Mouse (Mus musculus) ES-E14 (cell line): ENCODE results near the gene Dok7. TPM values are rescaled to one million over a fixed set of nuclear protein-coding genes. Genes with fewer than 3 reads are reported as not detected.

Experiments used
- DNase-seq: peaks from one replicate; pipeline ENCODE4 v3.0.0-alpha.2; 2013; ENCODE audit warnings: low read depth, low spot score
- H3K27ac ChIP-seq: 2 replicates; pipeline ENCODE4 v1.5.1; 2012; ENCODE audit warnings: low read depth, mild to moderate bottlenecking, low read length, moderate library complexity, mixed read lengths; ENCODE audit not compliant: poor library complexity, insufficient read depth, severe bottlenecking
- H3K36me3 ChIP-seq: 2 replicates; pipeline ENCODE4 v1.6.1; 2012; ENCODE audit warnings: mild to moderate bottlenecking, low read length, moderate library complexity, mixed read lengths; ENCODE audit not compliant: control insufficient read depth, poor library complexity, insufficient read depth, severe bottlenecking
- H3K4me1 ChIP-seq, 2 experiments: fragments of 150-350 bp in 1 of 2; sonication (generic) in 1 of 2; 2 replicates each; pipeline ENCODE4 v1.6.1; 2012; ENCODE audit warnings: low read length in 2 of 2, mild to moderate bottlenecking in 1 of 2, mixed read lengths in 1 of 2; ENCODE audit not compliant: control insufficient read depth in 2 of 2, insufficient read depth in 2 of 2, poor library complexity in 1 of 2
- H3K4me3 ChIP-seq, 2 experiments: fragments of 150-350 bp in 1 of 2; sonication (generic) in 1 of 2; 2 replicates each; pipeline ENCODE4 v1.5.1; 2012; ENCODE audit warnings: low read length in 2 of 2, low read depth in 1 of 2, mild to moderate bottlenecking in 1 of 2, mixed read lengths in 1 of 2; ENCODE audit not compliant: insufficient read depth in 1 of 2, poor library complexity in 1 of 2, severe bottlenecking in 1 of 2
- H3K9ac ChIP-seq: 2 replicates; pipeline ENCODE4 v1.6.1; 2012; ENCODE audit warnings: low read depth, mild to moderate bottlenecking, low read length, mixed read lengths; ENCODE audit not compliant: poor library complexity, insufficient read depth, severe bottlenecking
- H3K9me3 ChIP-seq: fragments of 150-350 bp; sonication (generic); 2 replicates; pipeline ENCODE4 v1.6.1; 2012; ENCODE audit warnings: low read depth, mild to moderate bottlenecking, low read length; ENCODE audit not compliant: control insufficient read depth, insufficient read depth
- CHD2 ChIP-seq: IDR thresholded peaks from 2 replicates; pipeline ENCODE4 v1.6.1; 2014; ENCODE audit warnings: mild to moderate bottlenecking, low read depth, low read length, inconsistent platforms
- HCFC1 ChIP-seq: IDR thresholded peaks from 2 replicates; pipeline ENCODE4 v1.6.1; 2012; ENCODE audit warnings: low read length, inconsistent platforms, borderline replicate concordance; ENCODE audit not compliant: insufficient read depth
- MAFK ChIP-seq: IDR thresholded peaks from 2 replicates; pipeline ENCODE4 v1.6.1; 2014; ENCODE audit warnings: mild to moderate bottlenecking, low read depth, low read length, inconsistent platforms; ENCODE audit not compliant: insufficient read depth
- ZC3H11A ChIP-seq: IDR thresholded peaks from 2 replicates; pipeline ENCODE4 v1.6.1; 2012; ENCODE audit warnings: low read depth, mild to moderate bottlenecking, inconsistent platforms, low read length, borderline replicate concordance
- ZNF384 ChIP-seq: IDR thresholded peaks from 2 replicates; pipeline ENCODE4 v1.6.1; 2012; ENCODE audit warnings: low read depth, low read length, inconsistent platforms
- in situ Hi-C, 2 experiments: fragments of 600-800 bp; cut with MboI; formaldehyde crosslinking; loops; one replicate each; pipeline ENCODE4 v1.15.1; 2025; ENCODE audit warnings: low sequenced_read_pairs in 2 of 2, inconsistent platforms in 1 of 2; ENCODE audit not compliant: unreplicated experiment in 2 of 2
- total RNA-seq: library from RNA; depleted of rRNA; stranded (reverse); fragments of 300-350 nt; gene quantifications from 2 replicates; pipeline ENCODE4 v1.2.3, GENCODE M21; 2012

Dok7 gene
- total RNA-seq, 1 experiment: 0.18 TPM

- no peaks in the 10 kb centered on the region for H3K9me3 ChIP-seq
- H3K9ac ChIP-seq: no peak overlapping the region
- no peaks in the 10 kb centered on the region for H3K36me3 ChIP-seq
- no peaks in the 10 kb centered on the region for H3K4me1 ChIP-seq
- DNase-seq: no peak
- H3K4me3 ChIP-seq: no peak overlapping the region
- TF ChIP-seq CHD2 (no peak), HCFC1 (no peak)
- H3K27ac ChIP-seq: no peak overlapping the region
- in situ Hi-C loops: no loop called here
Observed at GRCm38 (mm10) chr5:35129767-35130191, 73.2 kb downstream of the Dok7 start.

GRCm38 (mm10) chr5:35131237-35131636, 74.7 kb downstream of the Dok7 start:
- Histone ChIP-seq H3K9ac (no peak overlapping the region), H3K4me1 (no peaks in the 10 kb centered on the region), H3K4me3 (no peak overlapping the region), H3K9me3 (no peaks in the 10 kb centered on the region), H3K27ac (no peak overlapping the region), H3K36me3 (no peaks in the 10 kb centered on the region)
- in situ Hi-C loops: no loop called here
- no peak for DNase-seq
- TF ChIP-seq CHD2 (no peak), HCFC1 (no peak), ZC3H11A (no peak), MAFK (no peak), ZNF384 (no peak)

- no peak for TF ChIP-seq HCFC1
- no peak for TF ChIP-seq ZC3H11A
- no peak for TF ChIP-seq MAFK
- no peak for TF ChIP-seq CHD2
- TF ChIP-seq ZNF384: no peak
- in situ Hi-C loops: no loop called here
- Histone ChIP-seq H3K4me1 (no peaks in the 10 kb centered on the region), H3K27ac (no peak overlapping the region), H3K9me3 (no peaks in the 10 kb centered on the region), H3K9ac (no peak overlapping the region), H3K36me3 (no peaks in the 10 kb centered on the region), H3K4me3 (no peak overlapping the region)
- DNase-seq: peak; percentile 70
Observed at GRCm38 (mm10) chr5:35131773-35132172, 75.2 kb downstream of the Dok7 start.

- Histone ChIP-seq H3K27ac (no peak overlapping the region), H3K4me3 (no peak overlapping the region), H3K36me3 (no peaks in the 10 kb centered on the region), H3K4me1 (no peaks in the 10 kb centered on the region), H3K9me3 (no peaks in the 10 kb centered on the region), H3K9ac (no peak overlapping the region)
- in situ Hi-C loops: no loop called here
- TF ChIP-seq ZC3H11A: no peak
- no peak for TF ChIP-seq CHD2
- TF ChIP-seq ZNF384: no peak
- TF ChIP-seq MAFK: no peak
- TF ChIP-seq HCFC1: no peak
- no peak for DNase-seq
Observed at GRCm38 (mm10) chr5:35132278-35132980, 75.9 kb downstream of the Dok7 start.

GRCm38 (mm10) chr5:35133468-35133867, 76.9 kb downstream of the Dok7 start:
- Histone ChIP-seq H3K9me3 (no peaks in the 10 kb centered on the region), H3K4me3 (no peak overlapping the region), H3K27ac (no peak overlapping the region; the same call in 1 of the 2 replicates), H3K36me3 (no peaks in the 10 kb centered on the region), H3K4me1 (no peaks in the 10 kb centered on the region), H3K9ac (no peak overlapping the region)
- TF ChIP-seq CHD2: no peak
- TF ChIP-seq MAFK: no peak
- no peak for TF ChIP-seq ZC3H11A
- TF ChIP-seq HCFC1: no peak
- TF ChIP-seq ZNF384: no peak
- DNase-seq: no peak
- in situ Hi-C loops: no loop called here
